Mouse (Mus musculus) cerebellum, postnatal 25 days (tissue): Measurements from ENCODE around the gene Zfp524.
"Not testable (repeated sequence)": the region's sequence is repeated elsewhere in the genome, so short reads cannot be mapped to it uniquely, and the experiment has no call there.

Experiments used
- DNase-seq, 2 experiments: peaks; one replicate each; pipeline ENCODE4 v3.0.0; 2021; ENCODE audit warnings: mixed read lengths in 2 of 2

Zfp524 gene

GRCm38 (mm10) chr7:5014251-5015117 lies at the start of gene Zfp524, which contains the start of gene Fiz1:
Gene Zfp524, plus strand, starts transcription at chr7:5014415.
Gene Fiz1, minus strand, starts transcription at chr7:5014697.
- peak; percentile 97 for DNase-seq

- DNase-seq: no peak
These were observed 49.2 kb upstream of the Zfp524 start for GRCm38 (mm10) chr7:4964988-4965387.

- DNase-seq: no peak
These were observed 43.1 kb upstream of the Zfp524 start, which contains the start of gene Sbk3 for GRCm38 (mm10) chr7:4971068-4971467. Gene Sbk3, minus strand, starts transcription at chr7:4971168.

- DNase-seq: no peak
These were observed 42.5 kb upstream of the Zfp524 start for GRCm38 (mm10) chr7:4971710-4972109.

GRCm38 (mm10) chr7:4972321-4973047 lies 41.7 kb upstream of the Zfp524 start:
- DNase-seq: no peak

- DNase-seq: no peak
These were observed 38.8 kb upstream of the Zfp524 start for GRCm38 (mm10) chr7:4975455-4975854.

- DNase-seq: no peak
These were observed 37.4 kb upstream of the Zfp524 start for GRCm38 (mm10) chr7:4976832-4977231.

GRCm38 (mm10) chr7:4988250-4988649 lies 26.0 kb upstream of the Zfp524 start:
- no peak for DNase-seq

GRCm38 (mm10) chr7:4993347-4993998 lies 20.7 kb upstream of the Zfp524 start:
- DNase-seq: peak; percentile 34 to 52

- DNase-seq: peak; percentile 60 to 71
These were observed 20.0 kb upstream of the Zfp524 start for GRCm38 (mm10) chr7:4993999-4994788.

- no peak for DNase-seq
These were observed 18.8 kb upstream of the Zfp524 start for GRCm38 (mm10) chr7:4995268-4996002.

- peak; percentile 98 for DNase-seq
These were observed 18.0 kb upstream of the Zfp524 start, which contains the start of gene Zfp579 for GRCm38 (mm10) chr7:4996003-4996895. Gene Zfp579, minus strand, starts transcription at chr7:4996158.

- DNase-seq: no peak
These were observed 17.3 kb upstream of the Zfp524 start for GRCm38 (mm10) chr7:4996934-4997333.

- DNase-seq: peak in 1 of 2 experiments; percentile 47
These were observed 14.3 kb upstream of the Zfp524 start for GRCm38 (mm10) chr7:4999876-5000275.

- not testable (repeated sequence) for DNase-seq
These were observed 11.3 kb upstream of the Zfp524 start for GRCm38 (mm10) chr7:5002876-5003275.

GRCm38 (mm10) chr7:5008229-5008628 lies 6.0 kb upstream of the Zfp524 start:
- no peak for DNase-seq

GRCm38 (mm10) chr7:5012681-5013513 lies 1.3 kb upstream of the Zfp524 start:
- DNase-seq: no peak

GRCm38 (mm10) chr7:5015118-5016001 lies 1.1 kb downstream of the Zfp524 start, which contains the start of gene Gm44973:
Gene Gm44973, plus strand, starts transcription at chr7:5015496.
- peak; percentile 93 to 96 for DNase-seq
